Mouse (Mus musculus) intestine, embryonic 14.5 days (tissue): ENCODE results near the gene Katnb1. TPM values are rescaled to one million over a fixed set of nuclear protein-coding genes. Genes with fewer than 3 reads are reported as not detected.

Experiments
- ATAC-seq: fragments of 200-750 bp; cut with Nextera tagmentation; replicated peaks from 2 replicates; pipeline ENCODE4 v1.8.0; 2017; ENCODE audit warnings: low read depth, moderate number of reproducible peaks, moderate TSS enrichment, moderate library complexity; ENCODE audit not compliant: low FRiP score, low TSS enrichment
- DNase-seq: peaks from one replicate; pipeline ENCODE4 v3.0.0-alpha.2; 2018; ENCODE audit warnings: low spot score
- H3K27ac ChIP-seq: fragments of 300-500 bp; sonication (generic); 2 replicates; pipeline ENCODE4 v1.5.1; 2014; ENCODE audit warnings: low read depth, mild to moderate bottlenecking, control low read depth
- H3K27me3 ChIP-seq: fragments of 300-500 bp; sonication (generic); replicated peaks from 2 replicates; pipeline ENCODE4 v1.6.1; 2014; ENCODE audit warnings: low read length, control low read depth; ENCODE audit not compliant: control insufficient read depth, insufficient read depth
- H3K36me3 ChIP-seq: fragments of 300-500 bp; sonication (generic); 2 replicates; pipeline ENCODE4 v1.6.1; 2014; ENCODE audit warnings: low read length, control low read depth; ENCODE audit not compliant: control insufficient read depth, insufficient read depth
- H3K4me1 ChIP-seq: fragments of 300-500 bp; sonication (generic); replicated peaks from 2 replicates; pipeline ENCODE4 v1.6.1; 2014; ENCODE audit warnings: low read length, control low read depth, mixed read lengths; ENCODE audit not compliant: control insufficient read depth, insufficient read depth
- H3K4me2 ChIP-seq: fragments of 300-500 bp; sonication (generic); 2 replicates; pipeline ENCODE4 v1.6.1; 2014; ENCODE audit warnings: low read length
- H3K4me3 ChIP-seq: fragments of 300-500 bp; sonication (generic); 2 replicates; pipeline ENCODE4 v1.5.1; 2014; ENCODE audit warnings: low read depth, low read length, control low read depth, mixed read lengths
- H3K9ac ChIP-seq: fragments of 300-500 bp; sonication (generic); 2 replicates; pipeline ENCODE4 v1.6.1; 2014; ENCODE audit warnings: mild to moderate bottlenecking, low read length
- H3K9me3 ChIP-seq: fragments of 300-500 bp; sonication (generic); 2 replicates; pipeline ENCODE4 v1.6.1; 2016; ENCODE audit warnings: low read length, control low read depth; ENCODE audit not compliant: control insufficient read depth
- WGBS: fragments of 180-500 bp; shearing (Covaris S2); extraction: QIAGEN DNeasy Blood & Tissue Kit; methylation state at CpG from one replicate; pipeline ENCODE4 v1.1.7; 2014; 5-methylcytosine and 5-hydroxymethylcytosine counted together
- polyA plus RNA-seq: library from polyadenylated mRNA; unstranded; fragments of >200 nt; fragmentation: Nextera tagmentation; extraction: Ambion mirVana; gene quantifications from 2 replicates; pipeline ENCODE4 v1.2.1, GENCODE M21; 2014

The Katnb1 gene
- polyA plus RNA-seq, 1 experiment from 2014 or later, result 18.5 TPM

DNA sequence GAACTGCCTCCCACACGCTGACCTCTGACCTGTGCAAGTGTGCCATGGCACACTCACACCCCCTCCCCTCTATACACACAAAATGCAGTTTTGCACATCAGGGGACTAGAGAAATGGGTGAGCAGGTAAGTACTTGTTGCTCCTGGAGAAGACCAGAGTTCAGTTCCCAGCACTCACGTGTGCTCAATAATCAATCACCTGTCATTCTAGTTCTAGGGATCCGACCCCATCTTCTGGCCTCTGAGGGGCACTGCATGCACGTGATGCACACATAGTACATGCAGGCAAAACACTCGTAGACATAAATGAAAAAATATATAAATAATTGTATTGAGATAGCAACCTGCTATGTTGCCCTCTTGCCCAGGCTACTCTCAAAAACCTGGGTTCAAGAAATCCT, 65.9 kb downstream of the Katnb1 start:
- DNase-seq, result no peak
- no peaks in the 10 kb centered on the region for H3K9me3 ChIP-seq
- H3K4me2 ChIP-seq, result no peak overlapping the region
- H3K4me1 ChIP-seq, result peaks cover 13% of the 10 kb centered on the region
- H3K27me3 ChIP-seq, result no peaks in the 10 kb centered on the region
- no peak overlapping the region for H3K9ac ChIP-seq
- H3K36me3 ChIP-seq, result no peaks in the 10 kb centered on the region
- ATAC-seq, result no peak
- no peak overlapping the region for H3K27ac ChIP-seq
- no peak overlapping the region for H3K4me3 ChIP-seq
- 89% methylated on average over 5 of the region's 5 CpGs for WGBS

DNA sequence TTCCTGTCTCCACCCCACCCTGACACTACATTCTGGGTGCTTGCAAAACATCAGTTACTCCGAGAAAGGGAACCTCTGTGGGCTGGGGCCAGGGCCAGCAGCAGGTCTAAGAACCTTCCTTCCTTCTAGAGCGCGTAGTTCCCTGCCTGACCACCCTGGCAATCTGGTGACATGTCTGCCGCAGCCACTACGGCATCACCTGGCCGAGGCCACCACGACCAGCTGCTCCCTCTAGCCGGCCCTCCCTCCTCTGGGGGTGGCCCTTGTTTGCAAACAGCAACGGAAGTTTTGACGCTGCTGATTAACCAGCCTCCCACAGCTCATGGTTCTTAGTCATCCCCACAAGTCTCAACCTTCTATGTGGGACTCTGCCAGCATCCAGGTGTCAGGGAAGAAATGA, 68.4 kb downstream of the Katnb1 start:
- H3K4me3 ChIP-seq, result no peak overlapping the region
- H3K9me3 ChIP-seq, result no peaks in the 10 kb centered on the region
- no peaks in the 10 kb centered on the region for H3K27me3 ChIP-seq
- 0 out of 2 replicates have a peak, but pooled peaks cover 1% of the 10 kb centered on the region for H3K4me1 ChIP-seq
- H3K9ac ChIP-seq, result no peak overlapping the region
- 47% methylated on average over 10 of the region's 10 CpGs for WGBS
- ATAC-seq, result no peak
- no peak for DNase-seq
- no peak overlapping the region for H3K27ac ChIP-seq
- H3K36me3 ChIP-seq, result no peaks in the 10 kb centered on the region
- H3K4me2 ChIP-seq, result no peak overlapping the region

GRCm38 (mm10) chr8:95150608-95151007, 69.6 kb downstream of the Katnb1 start:
- H3K4me3 ChIP-seq, result no peak overlapping the region
- DNase-seq (no peak), ATAC-seq (no peak)
- 0 out of 2 replicates have a peak, but pooled peaks cover 8% of the 10 kb centered on the region for H3K4me1 ChIP-seq
- no peaks in the 10 kb centered on the region for H3K27me3 ChIP-seq
- H3K9ac ChIP-seq, result no peak overlapping the region
- H3K27ac ChIP-seq, result no peak overlapping the region
- H3K9me3 ChIP-seq, result no peaks in the 10 kb centered on the region
- H3K4me2 ChIP-seq, result no peak overlapping the region
- 81% methylated on average over 3 of the region's 3 CpGs for WGBS
- H3K36me3 ChIP-seq, result no peaks in the 10 kb centered on the region

Other genes with a start within 250 kb of the Katnb1 start
- 81.6 and 83.4 TPM in 2 replicates for gene Coq9, start 242.9 kb upstream of the Katnb1 start, polyA plus RNA-seq
- gene Ciapin1, start 242.8 kb upstream of the Katnb1 start, polyA plus RNA-seq, result 94.9 and 102 TPM in 2 replicates
- 160 and 171 TPM in 2 replicates for gene Polr2c, start 223.7 kb upstream of the Katnb1 start, polyA plus RNA-seq
- gene Dok4, start 204.9 kb upstream of the Katnb1 start, polyA plus RNA-seq, result 24.1 and 27.7 TPM in 2 replicates
- 27.5 and 28.2 TPM in 2 replicates for gene Ccdc102a, start 163.1 kb upstream of the Katnb1 start, polyA plus RNA-seq
- gene Adgrg5, start 157.5 kb upstream of the Katnb1 start, polyA plus RNA-seq, result 1.4 and 2.0 TPM in 2 replicates
- gene Adgrg1, start 106.4 kb upstream of the Katnb1 start, polyA plus RNA-seq, result 23.6 and 26.5 TPM in 2 replicates
- gene Adgrg3, start 63.5 kb upstream of the Katnb1 start, polyA plus RNA-seq, result 3.2 and 3.6 TPM in 2 replicates
- gene Drc7, start 26.1 kb upstream of the Katnb1 start, polyA plus RNA-seq, result not detected in 2 replicates
- 11.6 and 21.6 TPM in 2 replicates for gene Kifc3, start 121.6 kb downstream of the Katnb1 start, polyA plus RNA-seq
- gene Cngb1, start 225.4 kb downstream of the Katnb1 start, polyA plus RNA-seq, result 0.30 and 0.81 TPM in 2 replicates
- gene Tepp, start 229.4 kb downstream of the Katnb1 start, polyA plus RNA-seq, result not detected in 2 replicates